Mouse (Mus musculus) adrenal gland, adult 8-10 months (tissue): ENCODE data around the gene Kank4. TPM values are rescaled to one million over a fixed set of nuclear protein-coding genes. Genes with fewer than 3 reads are reported as not detected.
"Not testable (repeated sequence)": the region's sequence is repeated elsewhere in the genome, so short reads cannot be mapped to it uniquely, and the experiment has no call there.

Experiments
- DNase-seq: peaks from one replicate; pipeline ENCODE4 v3.0.0; 2022
- total RNA-seq, 4 experiments: library from RNA; stranded (reverse); gene quantifications; 2 replicates each; pipeline ENCODE4 v1.2.4; 2022

The Kank4 gene
- total RNA-seq, result 1 to 10 TPM; 3.1 to 4.2 (median 4.0) TPM

GRCm38 (mm10) chr4:98817184-98817911 lies at the start of gene Kank4:
Gene Kank4 (minus strand): TSS chr4:98817537.
- peak; percentile 21 for DNase-seq

- DNase-seq, result no peak
Measured at GRCm38 (mm10) chr4:98865386-98866237, 48.3 kb upstream of the Kank4 start.

GRCm38 (mm10) chr4:98864546-98864945 lies 47.2 kb upstream of the Kank4 start:
- no peak for DNase-seq

- no peak for DNase-seq
Measured at GRCm38 (mm10) chr4:98864094-98864493, 46.8 kb upstream of the Kank4 start.

GRCm38 (mm10) chr4:98863451-98863850 lies 46.1 kb upstream of the Kank4 start:
- no peak for DNase-seq

GRCm38 (mm10) chr4:98858151-98858855 lies 41.0 kb upstream of the Kank4 start:
- no peak for DNase-seq

- no peak for DNase-seq
Measured at GRCm38 (mm10) chr4:98857037-98857648, 39.8 kb upstream of the Kank4 start.

- no peak for DNase-seq
Measured at GRCm38 (mm10) chr4:98853926-98854325, 36.6 kb upstream of the Kank4 start.

- not testable (repeated sequence) for DNase-seq
Measured at GRCm38 (mm10) chr4:98850485-98850884, 33.1 kb upstream of the Kank4 start.

- no peak for DNase-seq
Measured at GRCm38 (mm10) chr4:98847120-98847885, 30.0 kb upstream of the Kank4 start.

- DNase-seq, result no peak
Measured at GRCm38 (mm10) chr4:98846396-98846795, 29.1 kb upstream of the Kank4 start.

- DNase-seq, result no peak
Measured at GRCm38 (mm10) chr4:98845687-98846125, 28.4 kb upstream of the Kank4 start.

GRCm38 (mm10) chr4:98845201-98845600 lies 27.9 kb upstream of the Kank4 start:
- no peak for DNase-seq

- no peak for DNase-seq
Measured at GRCm38 (mm10) chr4:98843906-98844597, 26.7 kb upstream of the Kank4 start.

- DNase-seq, result not testable (repeated sequence)
Measured at GRCm38 (mm10) chr4:98841251-98841650, 23.9 kb upstream of the Kank4 start.

- no peak for DNase-seq
Measured at GRCm38 (mm10) chr4:98840526-98840925, 23.2 kb upstream of the Kank4 start.

- DNase-seq, result no peak
Measured at GRCm38 (mm10) chr4:98838913-98839312, 21.6 kb upstream of the Kank4 start.

- DNase-seq, result no peak
Measured at GRCm38 (mm10) chr4:98837715-98838505, 20.6 kb upstream of the Kank4 start.

GRCm38 (mm10) chr4:98836519-98836918 lies 19.2 kb upstream of the Kank4 start:
- no peak for DNase-seq

GRCm38 (mm10) chr4:98834782-98835181 lies 17.4 kb upstream of the Kank4 start:
- no peak for DNase-seq
